Mouse (Mus musculus) hindbrain, postnatal 0 days (tissue): ENCODE results near the gene Adamts12. TPM values are rescaled to one million over a fixed set of nuclear protein-coding genes. Genes with fewer than 3 reads are reported as not detected.

ENCODE experiments used
- ATAC-seq: fragments of 200-750 bp; cut with Nextera tagmentation; 2 replicates; pipeline ENCODE4 v1.8.0; 2017; ENCODE audit warnings: mild to moderate bottlenecking, moderate TSS enrichment, moderate library complexity
- DNase-seq: peaks from one replicate; pipeline ENCODE4 v3.0.0-alpha.2; 2015; ENCODE audit warnings: low spot score
- H3K27ac ChIP-seq: fragments of 300-500 bp; sonication (generic); 2 replicates; pipeline ENCODE4 v1.5.1; 2014; ENCODE audit warnings: mild to moderate bottlenecking
- H3K27me3 ChIP-seq: fragments of 300-500 bp; sonication (generic); 2 replicates; pipeline ENCODE4 v1.6.1; 2014; ENCODE audit warnings: low read length, mixed read lengths; ENCODE audit not compliant: insufficient read depth
- H3K36me3 ChIP-seq: fragments of 300-500 bp; sonication (generic); 2 replicates; pipeline ENCODE4 v1.6.1; 2014; ENCODE audit warnings: low read length, mixed read lengths; ENCODE audit not compliant: insufficient read depth
- H3K4me1 ChIP-seq: fragments of 300-500 bp; sonication (generic); 2 replicates; pipeline ENCODE4 v1.6.1; 2014; ENCODE audit warnings: antibody characterized with exemption, low read length, mixed read lengths; ENCODE audit not compliant: insufficient read depth
- H3K4me2 ChIP-seq: fragments of 300-500 bp; sonication (generic); 2 replicates; pipeline ENCODE4 v1.6.1; 2014; ENCODE audit warnings: low read depth, mild to moderate bottlenecking, low read length, moderate library complexity, mixed read lengths
- H3K4me3 ChIP-seq: fragments of 300-500 bp; sonication (generic); 2 replicates; pipeline ENCODE4 v1.5.1; 2014; ENCODE audit warnings: low read length
- H3K9ac ChIP-seq: fragments of 300-500 bp; sonication (generic); replicated peaks from 2 replicates; pipeline ENCODE4 v1.6.1; 2014; ENCODE audit warnings: mild to moderate bottlenecking, low read length, moderate library complexity, mixed read lengths
- H3K9me3 ChIP-seq: fragments of 300-500 bp; sonication (generic); 2 replicates; pipeline ENCODE4 v1.6.1; 2016; ENCODE audit warnings: low read length, mixed read lengths
- CTCF ChIP-seq: IDR thresholded peaks from 2 replicates; pipeline ENCODE4 v1.5.1; 2016; ENCODE audit warnings: antibody characterized with exemption, control low read depth, low read depth
- WGBS: fragments of 180-500 bp; shearing (Covaris S2); extraction: QIAGEN DNeasy Blood & Tissue Kit; methylation state at CpG from one replicate; pipeline ENCODE4 v1.1.7; 2014; 5-methylcytosine and 5-hydroxymethylcytosine counted together
- polyA plus RNA-seq: library from polyadenylated mRNA; unstranded; fragments of >200 nt; fragmentation: Nextera tagmentation; extraction: Ambion mirVana; gene quantifications from 2 replicates; pipeline ENCODE4 v1.2.1, GENCODE M21; 2015
- total RNA-seq: library from RNA; depleted of rRNA; stranded (reverse); fragments of >200 nt; gene quantifications from 2 replicates; pipeline ENCODE4 v1.2.3, GENCODE M21; 2014

Adamts12 gene
- total and polyA plus RNA-seq, 2 experiments from 2014 or later, result 1.3 to 7.9 TPM

- Histone ChIP-seq H3K27ac (no peak overlapping the region), H3K36me3 (no peaks in the 10 kb centered on the region), H3K4me3 (no peak overlapping the region), H3K9me3 (no peaks in the 10 kb centered on the region), H3K9ac (no peak overlapping the region), H3K4me1 (0 out of 2 replicates have a peak, but pooled peaks cover 8% of the 10 kb centered on the region), H3K4me2 (no peak overlapping the region), H3K27me3 (no peaks in the 10 kb centered on the region)
- 79% methylated on average over 3 of the region's 3 CpGs for WGBS
- DNase-seq, result no peak
- ATAC-seq, result no peak
- TF ChIP-seq CTCF, result no peak
Measured at GRCm38 (mm10) chr15:11095566-11095965, 31.0 kb downstream of the Adamts12 start.

GRCm38 (mm10) chr15:11097967-11098702 lies 33.5 kb downstream of the Adamts12 start:
- ATAC-seq (no peak), DNase-seq (peak; percentile 12)
- H3K27me3 ChIP-seq, result no peaks in the 10 kb centered on the region
- H3K4me2 ChIP-seq, result no peak overlapping the region
- no peak overlapping the region for H3K9ac ChIP-seq
- no peaks in the 10 kb centered on the region for H3K9me3 ChIP-seq
- H3K27ac ChIP-seq, result no peak overlapping the region; the same call in 1 of the 2 replicates
- H3K4me1 ChIP-seq, result 0 out of 2 replicates have a peak, but pooled peaks cover 8% of the 10 kb centered on the region
- H3K4me3 ChIP-seq, result no peak overlapping the region
- no peak for TF ChIP-seq CTCF
- 62% methylated on average over 4 of the region's 4 CpGs for WGBS
- no peaks in the 10 kb centered on the region for H3K36me3 ChIP-seq

DNA sequence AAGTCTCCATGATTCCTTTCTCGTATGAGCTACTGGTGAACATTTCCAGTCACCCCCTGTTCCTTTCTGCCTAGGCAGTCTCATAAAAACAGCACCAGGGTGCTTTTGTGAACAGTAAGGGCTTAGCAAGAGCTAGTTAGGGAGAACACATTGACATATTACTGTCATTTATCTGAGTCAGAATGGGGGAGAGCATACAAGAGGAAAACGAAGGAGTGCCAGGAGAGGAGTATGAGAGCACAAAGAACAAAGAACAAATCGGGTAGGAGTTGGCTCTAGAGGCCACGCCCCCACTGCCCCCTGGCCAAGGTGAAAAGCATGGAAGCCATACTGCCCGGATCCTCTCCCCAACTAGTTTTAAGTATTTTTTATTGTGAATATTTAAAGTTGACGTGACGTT lies 34.4 kb downstream of the Adamts12 start:
- ATAC-seq (no peak), DNase-seq (no peak)
- 0 out of 2 replicates have a peak, but pooled peaks cover 8% of the 10 kb centered on the region for H3K4me1 ChIP-seq
- H3K4me2 ChIP-seq, result no peak overlapping the region
- H3K4me3 ChIP-seq, result no peak overlapping the region
- H3K27ac ChIP-seq, result no peak overlapping the region; the same call in 1 of the 2 replicates
- no peaks in the 10 kb centered on the region for H3K9me3 ChIP-seq
- 63% methylated on average over 7 of the region's 7 CpGs for WGBS
- no peak overlapping the region for H3K9ac ChIP-seq
- no peaks in the 10 kb centered on the region for H3K36me3 ChIP-seq
- TF ChIP-seq CTCF, result no peak
- H3K27me3 ChIP-seq, result no peaks in the 10 kb centered on the region

- no peak overlapping the region for H3K4me2 ChIP-seq
- H3K4me3 ChIP-seq, result no peak overlapping the region
- no peak overlapping the region for H3K27ac ChIP-seq
- H3K27me3 ChIP-seq, result no peaks in the 10 kb centered on the region
- H3K9me3 ChIP-seq, result no peaks in the 10 kb centered on the region
- DNase-seq (peak; percentile 27), ATAC-seq (peak; percentile 75; the same call in 1 of the 2 replicates)
- H3K4me1 ChIP-seq, result 0 out of 2 replicates have a peak, but pooled peaks cover 8% of the 10 kb centered on the region
- H3K9ac ChIP-seq, result no peak overlapping the region
- no peak for TF ChIP-seq CTCF
- no peaks in the 10 kb centered on the region for H3K36me3 ChIP-seq
- 58% methylated on average over 4 of the region's 4 CpGs for WGBS
Measured at GRCm38 (mm10) chr15:11100917-11101316, 36.3 kb downstream of the Adamts12 start.

DNA sequence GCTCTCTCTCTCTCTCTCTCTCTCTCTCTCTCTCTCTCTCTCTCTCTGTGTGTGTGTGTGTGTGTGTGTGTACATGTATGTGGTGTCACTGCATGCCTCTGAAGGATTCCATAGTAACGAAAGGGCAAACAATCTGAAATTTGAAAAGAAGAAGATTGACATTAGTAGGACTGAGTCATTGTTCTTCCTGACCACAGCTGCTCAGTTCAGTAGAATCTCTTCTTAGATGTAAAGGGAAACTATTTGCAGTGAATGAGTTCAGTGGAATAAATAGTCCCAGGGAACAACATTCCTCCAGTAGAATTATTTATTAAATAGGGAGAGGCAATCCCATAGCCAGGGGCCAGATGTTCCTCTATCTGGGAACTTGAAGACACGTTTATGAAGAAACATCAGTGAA lies 40.5 kb downstream of the Adamts12 start:
- Histone ChIP-seq H3K27me3 (no peaks in the 10 kb centered on the region), H3K36me3 (no peaks in the 10 kb centered on the region), H3K4me2 (no peak overlapping the region), H3K4me1 (no peaks in the 10 kb centered on the region), H3K9ac (no peak overlapping the region), H3K4me3 (no peak overlapping the region), H3K9me3 (no peaks in the 10 kb centered on the region), H3K27ac (no peak overlapping the region)
- no peak for TF ChIP-seq CTCF
- 51% methylated on average over 2 of the region's 2 CpGs for WGBS
- ATAC-seq (no peak), DNase-seq (no peak)

- WGBS, result 80% methylated on average over 5 of the region's 5 CpGs
- Histone ChIP-seq H3K27me3 (no peaks in the 10 kb centered on the region), H3K9ac (no peak overlapping the region), H3K36me3 (no peaks in the 10 kb centered on the region), H3K4me3 (no peak overlapping the region), H3K4me2 (no peak overlapping the region), H3K4me1 (no peaks in the 10 kb centered on the region), H3K9me3 (no peaks in the 10 kb centered on the region), H3K27ac (no peak overlapping the region)
- ATAC-seq (no peak), DNase-seq (no peak)
- no peak for TF ChIP-seq CTCF
Measured at GRCm38 (mm10) chr15:11107376-11107775, 42.8 kb downstream of the Adamts12 start.

GRCm38 (mm10) chr15:11114631-11115197 lies 50.1 kb downstream of the Adamts12 start:
- 33% methylated on average over 8 of the region's 8 CpGs for WGBS
- Histone ChIP-seq H3K36me3 (no peaks in the 10 kb centered on the region), H3K27me3 (no peaks in the 10 kb centered on the region)

More at GRCm38 (mm10) chr15:11114631-11115197, 50.1 kb downstream of the Adamts12 start:
- no peak overlapping the region for H3K9ac ChIP-seq
- H3K4me2 ChIP-seq, result no peak overlapping the region
- H3K27ac ChIP-seq, result no peak overlapping the region
- H3K4me1 ChIP-seq, result no peaks in the 10 kb centered on the region
- ATAC-seq, result no peak
- no peak for TF ChIP-seq CTCF
- no peaks in the 10 kb centered on the region for H3K9me3 ChIP-seq
- no peak overlapping the region for H3K4me3 ChIP-seq
- DNase-seq, result no peak
